Mouse (Mus musculus) olfactory bulb, adult 2 months (tissue): Measurements from ENCODE around the gene Prss16.

Source experiments
- CTCF ChIP-seq: fragments of 200-500 bp; IDR thresholded peaks from 2 replicates; pipeline ENCODE4 v1.5.1; 2012; ENCODE audit warnings: low read depth, mild to moderate bottlenecking, low read length, moderate library complexity; ENCODE audit not compliant: insufficient read depth
- POLR2A ChIP-seq: fragments of 200-500 bp; IDR thresholded peaks from 2 replicates; pipeline ENCODE4 v1.6.1; 2012; ENCODE audit warnings: mild to moderate bottlenecking, low read depth, low read length, moderate library complexity; ENCODE audit not compliant: insufficient read depth

DNA sequence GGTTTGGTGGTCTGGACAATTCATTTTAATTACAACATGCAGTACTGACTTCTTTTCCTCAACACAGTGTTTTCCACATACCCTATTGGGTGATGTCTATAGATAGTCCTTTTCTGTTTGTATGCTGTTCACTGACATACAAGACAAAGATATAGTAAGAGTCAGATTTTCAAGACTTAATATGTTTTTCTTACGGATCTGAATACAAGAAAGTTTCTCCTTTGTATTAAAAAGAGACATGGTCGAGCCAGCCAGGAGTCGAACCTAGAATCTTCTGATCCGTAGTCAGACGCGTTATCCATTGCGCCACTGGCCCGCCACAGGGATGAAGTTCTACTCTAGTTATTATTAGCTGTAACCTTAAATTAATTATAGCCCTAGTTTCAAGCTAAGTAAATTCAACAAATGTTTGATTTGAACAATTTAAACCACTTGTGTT, 11.4 kb upstream of the Prss16 start:
- TF ChIP-seq POLR2A = no peak
- no peak for TF ChIP-seq CTCF
